12 mouse cellular contexts compared by ENCODE assay signal in genomic region chr11:4629861-4630280, GRCm38 (mm10). TPM values are rescaled to one million over a fixed set of nuclear protein-coding genes. Genes with fewer than 3 reads are reported as not detected.
DNase-seq lines count a peak whose midpoint lies in the region; ATAC-seq lines count a peak whose summit lies in the region.
"Had no signal": no experiment of that assay in that cellular context is flagged by ENCODE, and none has a peak within 500 bp of the region (broad histone marks: within the 10 kb centered on the region; RNA-seq: fewer than 3 reads in every experiment).

No protein-coding gene starts in this region.

- ATAC-seq in liver, embryonic 13.5 days (ENCODE audit: low read depth), result no peak
- no peak for ATAC-seq in liver, embryonic 11.5 days (replicated peaks; ENCODE audit: low FRiP score)
- no peak for ATAC-seq in embryonic facial prominence, embryonic 14.5 days (ENCODE audit: low read depth)
- 0 out of 2 replicates have a peak, but pooled peaks have one; percentile 32 for ATAC-seq in limb, embryonic 13.5 days (ENCODE audit: low FRiP score, low read depth)
- ATAC-seq in stomach, embryonic 14.5 days (ENCODE audit: insufficient number of reproducible peaks, insufficient read depth, low FRiP score, low read depth), result no peak
- ATAC-seq: forebrain, postnatal 0 days had no signal

- no peaks in the 10 kb centered on the region for H3K9me3 ChIP-seq in liver, embryonic 13.5 days (replicated peaks)
- H3K9me3 ChIP-seq in liver, embryonic 11.5 days (ENCODE audit: control insufficient read depth, low read length), result no peaks in the 10 kb centered on the region
- H3K9me3 ChIP-seq in embryonic facial prominence, embryonic 14.5 days (ENCODE audit: control insufficient read depth, low read length), result no peaks in the 10 kb centered on the region
- no peaks in the 10 kb centered on the region for H3K9me3 ChIP-seq in limb, embryonic 13.5 days
- no peaks in the 10 kb centered on the region for H3K9me3 ChIP-seq in stomach, embryonic 14.5 days (ENCODE audit: control insufficient read depth, low read depth, low read length)

- H3K4me3 ChIP-seq in liver, embryonic 13.5 days (replicated peaks), result no peak overlapping the region
- no peak overlapping the region for H3K4me3 ChIP-seq in liver, embryonic 11.5 days (ENCODE audit: low read depth, low read length)
- H3K4me3 ChIP-seq in embryonic facial prominence, embryonic 14.5 days (ENCODE audit: low read depth, low read length), result no peak overlapping the region
- no peak overlapping the region for H3K4me3 ChIP-seq in limb, embryonic 13.5 days
- no peak overlapping the region for H3K4me3 ChIP-seq in stomach, embryonic 14.5 days (ENCODE audit: low read depth, low read length)

- DNase-seq in liver, embryonic 13.5 days, result no peak
- no peak for DNase-seq in liver, embryonic 11.5 days (ENCODE audit: low spot score)
- DNase-seq in embryonic facial prominence, embryonic 14.5 days (ENCODE audit: low spot score), result peak; percentile 52
- no peak for DNase-seq in adrenal gland, adult 8-10 months
- no peak for DNase-seq in thymus, postnatal 0 days (ENCODE audit: low spot score)
- no peak for DNase-seq in cerebellum, adult 11-12 months
- DNase-seq: forebrain, postnatal 0 days; right cerebral cortex, adult 18-20 months had no signal

- H3K9ac ChIP-seq in liver, embryonic 13.5 days, result no peak overlapping the region
- no peak overlapping the region for H3K9ac ChIP-seq in liver, embryonic 11.5 days (ENCODE audit: low read depth, low read length)
- no peak overlapping the region for H3K9ac ChIP-seq in embryonic facial prominence, embryonic 14.5 days (ENCODE audit: low read depth, low read length)
- H3K9ac ChIP-seq in limb, embryonic 13.5 days, result no peak overlapping the region
- H3K9ac ChIP-seq in stomach, embryonic 14.5 days (replicated peaks; ENCODE audit: low read depth, low read length), result no peak overlapping the region
- H3K9ac ChIP-seq: forebrain, postnatal 0 days had no signal

- WGBS in liver, embryonic 13.5 days (ENCODE audit: insufficient replicate concordance), result 45% methylated on average over 8 of the region's 8 CpGs
- WGBS in liver, embryonic 11.5 days, result 23% methylated on average over 8 of the region's 8 CpGs
- 18% methylated on average over 8 of the region's 8 CpGs for WGBS in embryonic facial prominence, embryonic 14.5 days
- 28% methylated on average over 8 of the region's 8 CpGs for WGBS in limb, embryonic 13.5 days
- WGBS in stomach, embryonic 14.5 days, result 8% methylated on average over 8 of the region's 8 CpGs

- H3K27me3 ChIP-seq in liver, embryonic 13.5 days, result peaks cover 26% of the 10 kb centered on the region; the same call in 1 of the 2 replicates
- no peaks in the 10 kb centered on the region for H3K27me3 ChIP-seq in liver, embryonic 11.5 days (replicated peaks; ENCODE audit: control insufficient read depth, insufficient read depth, low read length)
- no peaks in the 10 kb centered on the region for H3K27me3 ChIP-seq in embryonic facial prominence, embryonic 14.5 days (replicated peaks; ENCODE audit: control insufficient read depth, insufficient read depth, low read length)
- no peaks in the 10 kb centered on the region for H3K27me3 ChIP-seq in limb, embryonic 13.5 days
- H3K27me3 ChIP-seq in stomach, embryonic 14.5 days (ENCODE audit: control insufficient read depth, insufficient read depth, low read length), result no peaks in the 10 kb centered on the region

- no peak overlapping the region for H3K4me2 ChIP-seq in liver, embryonic 13.5 days
- H3K4me2 ChIP-seq in liver, embryonic 11.5 days, result no peak overlapping the region
- no peak overlapping the region for H3K4me2 ChIP-seq in embryonic facial prominence, embryonic 14.5 days (ENCODE audit: low read depth, low read length)
- H3K4me2 ChIP-seq in limb, embryonic 13.5 days (replicated peaks), result no peak overlapping the region
- H3K4me2 ChIP-seq in stomach, embryonic 14.5 days (replicated peaks; ENCODE audit: low read depth, low read length), result no peak overlapping the region

- 0 out of 2 replicates have a peak overlapping the region, but pooled peaks have one; percentile 22 for H3K27ac ChIP-seq in liver, embryonic 13.5 days
- no peak overlapping the region; the same call in 1 of the 2 replicates for H3K27ac ChIP-seq in liver, embryonic 11.5 days (ENCODE audit: low read depth, low read length)
- no peak overlapping the region for H3K27ac ChIP-seq in embryonic facial prominence, embryonic 14.5 days (replicated peaks; ENCODE audit: low read depth, low read length)
- H3K27ac ChIP-seq in limb, embryonic 13.5 days, result no peak overlapping the region
- 0 out of 2 replicates have a peak overlapping the region, but pooled peaks have one; percentile 17 for H3K27ac ChIP-seq in stomach, embryonic 14.5 days (ENCODE audit: low read length)

- no peaks in the 10 kb centered on the region for H3K36me3 ChIP-seq in liver, embryonic 13.5 days
- no peaks in the 10 kb centered on the region for H3K36me3 ChIP-seq in liver, embryonic 11.5 days (ENCODE audit: control insufficient read depth, insufficient read depth, low read length)
- no peaks in the 10 kb centered on the region for H3K36me3 ChIP-seq in embryonic facial prominence, embryonic 14.5 days (ENCODE audit: control insufficient read depth, insufficient read depth, low read length)
- H3K36me3 ChIP-seq in limb, embryonic 13.5 days, result no peaks in the 10 kb centered on the region
- no peaks in the 10 kb centered on the region for H3K36me3 ChIP-seq in stomach, embryonic 14.5 days (ENCODE audit: control insufficient read depth, insufficient read depth, low read length)

- peaks cover 19% of the 10 kb centered on the region for H3K4me1 ChIP-seq in liver, embryonic 13.5 days (replicated peaks)
- peaks cover 4% of the 10 kb centered on the region for H3K4me1 ChIP-seq in liver, embryonic 11.5 days (replicated peaks; ENCODE audit: control insufficient read depth, insufficient read depth, low read length)
- H3K4me1 ChIP-seq in embryonic facial prominence, embryonic 14.5 days (ENCODE audit: control insufficient read depth, insufficient read depth, low read length), result peaks cover 5% of the 10 kb centered on the region
- peaks cover 8% of the 10 kb centered on the region; the same call in 1 of the 2 replicates for H3K4me1 ChIP-seq in limb, embryonic 13.5 days
- H3K4me1 ChIP-seq in stomach, embryonic 14.5 days (ENCODE audit: control insufficient read depth, insufficient read depth, low read length), result peaks cover 10% of the 10 kb centered on the region; the same call in 1 of the 2 replicates

RNA-seq across cellular contexts. Expression of gene Ascc2, which starts 7.7 kb away (rescaled TPM):
- 18.9 and 23.9 TPM in 2 replicates for polyA plus RNA-seq in liver, embryonic 13.5 days (2015; fragmentation: Nextera tagmentation; extraction: Ambion mirVana)
- polyA plus RNA-seq in liver, embryonic 11.5 days (2014; fragmentation: Nextera tagmentation; extraction: Ambion mirVana), result 41.4 and 43.0 TPM in 2 replicates
- polyA plus RNA-seq in embryonic facial prominence, embryonic 14.5 days (2014; fragmentation: Nextera tagmentation; extraction: Ambion mirVana), result 27.8 and 31.4 TPM in 2 replicates
- 31.0 and 33.5 TPM in 2 replicates for polyA plus RNA-seq in limb, embryonic 13.5 days (2015; fragmentation: Nextera tagmentation; extraction: Ambion mirVana)
- polyA plus RNA-seq in stomach, embryonic 14.5 days (2014; fragmentation: Nextera tagmentation; extraction: Ambion mirVana), result 33.8 and 35.5 TPM in 2 replicates
- total RNA-seq in adrenal gland, adult 8-10 months (2022), result 10 to 100 TPM; 51.6 to 58.6 (median 54.9) TPM
- 27.3 and 27.4 TPM in 2 replicates for polyA plus RNA-seq in thymus, postnatal 0 days (2015; fragmentation: Nextera tagmentation; extraction: Ambion mirVana)

RNA-seq across cellular contexts. Expression of gene Gm11032, which starts 10.0 kb away (rescaled TPM):
- not detected in 2 replicates for polyA plus RNA-seq in liver, embryonic 13.5 days (2015; fragmentation: Nextera tagmentation; extraction: Ambion mirVana)
- polyA plus RNA-seq in liver, embryonic 11.5 days (2014; fragmentation: Nextera tagmentation; extraction: Ambion mirVana), result not detected in 2 replicates
- polyA plus RNA-seq in embryonic facial prominence, embryonic 14.5 days (2014; fragmentation: Nextera tagmentation; extraction: Ambion mirVana), result not detected in 2 replicates
- polyA plus RNA-seq in limb, embryonic 13.5 days (2015; fragmentation: Nextera tagmentation; extraction: Ambion mirVana), result not detected in 2 replicates
- not detected in 2 replicates for polyA plus RNA-seq in stomach, embryonic 14.5 days (2014; fragmentation: Nextera tagmentation; extraction: Ambion mirVana)
- not detected for total RNA-seq in adrenal gland, adult 8-10 months (2022)
- polyA plus RNA-seq in thymus, postnatal 0 days (2015; fragmentation: Nextera tagmentation; extraction: Ambion mirVana), result not detected in 2 replicates
- total RNA-seq: forebrain, postnatal 0 days; megakaryocyte, adult 5-6 weeks had no signal
- polyA plus RNA-seq: forebrain, postnatal 0 days; large intestine, adult 2 months had no signal

RNA-seq across cellular contexts. Expression of gene Mtmr3, which starts 35.2 kb away (rescaled TPM):
- 24.0 and 28.1 TPM in 2 replicates for polyA plus RNA-seq in liver, embryonic 13.5 days (2015; fragmentation: Nextera tagmentation; extraction: Ambion mirVana)
- polyA plus RNA-seq in liver, embryonic 11.5 days (2014; fragmentation: Nextera tagmentation; extraction: Ambion mirVana), result 25.6 and 30.7 TPM in 2 replicates
- polyA plus RNA-seq in embryonic facial prominence, embryonic 14.5 days (2014; fragmentation: Nextera tagmentation; extraction: Ambion mirVana), result 27.7 and 30.1 TPM in 2 replicates
- polyA plus RNA-seq in limb, embryonic 13.5 days (2015; fragmentation: Nextera tagmentation; extraction: Ambion mirVana), result 27.6 and 30.4 TPM in 2 replicates
- polyA plus RNA-seq in stomach, embryonic 14.5 days (2014; fragmentation: Nextera tagmentation; extraction: Ambion mirVana), result 30.5 and 31.1 TPM in 2 replicates
- 10 to 100 TPM; 60.9 to 82.3 (median 74.2) TPM for total RNA-seq in adrenal gland, adult 8-10 months (2022)
- 23.4 and 23.6 TPM in 2 replicates for polyA plus RNA-seq in thymus, postnatal 0 days (2015; fragmentation: Nextera tagmentation; extraction: Ambion mirVana)

Comparison
In these comparisons a context has a peak if more than half of its experiments do, and no peak if none do; other contexts are left out.
1. H3K27ac ChIP-seq: peak in liver, embryonic 13.5 days (single experiment) and stomach, embryonic 14.5 days (single experiment); none in liver, embryonic 11.5 days (single experiment), embryonic facial prominence, embryonic 14.5 days (single experiment) and limb, embryonic 13.5 days (single experiment).